Mouse (Mus musculus) liver, embryonic 14.5 days (tissue): ENCODE results near the gene Traf3ip2.

ENCODE experiments used
- CTCF ChIP-seq: IDR thresholded peaks from 2 replicates; pipeline ENCODE4 v1.5.1; 2016; ENCODE audit warnings: antibody characterized with exemption, low read depth, control low read depth
- EP300 ChIP-seq: IDR thresholded peaks from 2 replicates; pipeline ENCODE4 v1.6.1; 2016; ENCODE audit warnings: antibody characterized with exemption, low read depth

GRCm38 (mm10) chr10:39631627-39632026 is 18.9 kb downstream of the Traf3ip2 start:
- TF ChIP-seq CTCF (no peak), EP300 (no peak)
